Mouse (Mus musculus) embryonic facial prominence, embryonic 14.5 days (tissue): ENCODE data around the gene Arl8a. TPM values are rescaled to one million over a fixed set of nuclear protein-coding genes. Genes with fewer than 3 reads are reported as not detected.

ENCODE experiments used
- ATAC-seq: fragments of 200-750 bp; cut with Nextera tagmentation; 2 replicates; pipeline ENCODE4 v1.8.0; 2017; ENCODE audit warnings: low read depth, moderate number of reproducible peaks, moderate TSS enrichment
- DNase-seq: peaks from one replicate; pipeline ENCODE4 v3.0.0-alpha.2; 2015; ENCODE audit warnings: low spot score
- H3K27ac ChIP-seq: fragments of 300-500 bp; sonication (generic); replicated peaks from 2 replicates; pipeline ENCODE4 v1.5.1; 2014; ENCODE audit warnings: low read depth, mild to moderate bottlenecking, low read length, moderate library complexity
- H3K27me3 ChIP-seq: fragments of 300-500 bp; sonication (generic); replicated peaks from 2 replicates; pipeline ENCODE4 v1.6.1; 2014; ENCODE audit warnings: low read length; ENCODE audit not compliant: control insufficient read depth, insufficient read depth
- H3K36me3 ChIP-seq: fragments of 300-500 bp; sonication (generic); 2 replicates; pipeline ENCODE4 v1.6.1; 2014; ENCODE audit warnings: low read length, mixed read lengths; ENCODE audit not compliant: control insufficient read depth, insufficient read depth
- H3K4me1 ChIP-seq: fragments of 300-500 bp; sonication (generic); 2 replicates; pipeline ENCODE4 v1.6.1; 2014; ENCODE audit warnings: antibody characterized with exemption, low read length; ENCODE audit not compliant: control insufficient read depth, insufficient read depth
- H3K4me2 ChIP-seq: fragments of 300-500 bp; sonication (generic); 2 replicates; pipeline ENCODE4 v1.6.1; 2014; ENCODE audit warnings: low read depth, mild to moderate bottlenecking, low read length, moderate library complexity, mixed read lengths
- H3K4me3 ChIP-seq: fragments of 300-500 bp; sonication (generic); 2 replicates; pipeline ENCODE4 v1.5.1; 2014; ENCODE audit warnings: low read depth, mild to moderate bottlenecking, low read length
- H3K9ac ChIP-seq: fragments of 300-500 bp; sonication (generic); 2 replicates; pipeline ENCODE4 v1.6.1; 2014; ENCODE audit warnings: low read depth, mild to moderate bottlenecking, low read length, moderate library complexity, mixed read lengths
- H3K9me3 ChIP-seq: fragments of 300-500 bp; sonication (generic); 2 replicates; pipeline ENCODE4 v1.6.1; 2016; ENCODE audit warnings: low read length; ENCODE audit not compliant: control insufficient read depth
- WGBS: fragments of 180-500 bp; shearing (Covaris S2); extraction: QIAGEN DNeasy Blood & Tissue Kit; methylation state at CpG from one replicate; pipeline ENCODE4 v1.1.7; 2014; 5-methylcytosine and 5-hydroxymethylcytosine counted together
- polyA plus RNA-seq: library from polyadenylated mRNA; unstranded; fragments of >200 nt; fragmentation: Nextera tagmentation; extraction: Ambion mirVana; gene quantifications from 2 replicates; pipeline ENCODE4 v1.2.1, GENCODE M21; 2014

The Arl8a gene
- polyA plus RNA-seq, 1 experiment from 2014 or later, result 74.7 TPM

GRCm38 (mm10) chr1:135154411-135154959, 7.9 kb downstream of the Arl8a start:
- ATAC-seq (peak; percentile 83), DNase-seq (peak; percentile 95)
- H3K4me3 ChIP-seq, result peak overlapping the region; percentile 28
- WGBS, result 2% methylated on average over 14 of the region's 14 CpGs
- H3K36me3 ChIP-seq, result peaks cover 25% of the 10 kb centered on the region
- no peaks in the 10 kb centered on the region for H3K27me3 ChIP-seq
- peak overlapping the region; percentile 86 for H3K27ac ChIP-seq
- peaks cover 17% of the 10 kb centered on the region for H3K4me1 ChIP-seq
- peak overlapping the region; percentile 56 for H3K4me2 ChIP-seq
- peak overlapping the region; percentile 60 for H3K9ac ChIP-seq
- no peaks in the 10 kb centered on the region for H3K9me3 ChIP-seq

- H3K9me3 ChIP-seq, result no peaks in the 10 kb centered on the region
- H3K36me3 ChIP-seq, result peaks cover 25% of the 10 kb centered on the region
- H3K9ac ChIP-seq, result no peak overlapping the region
- DNase-seq (no peak), ATAC-seq (no peak)
- H3K27me3 ChIP-seq, result no peaks in the 10 kb centered on the region
- no peak overlapping the region for H3K4me2 ChIP-seq
- H3K4me3 ChIP-seq, result no peak overlapping the region
- peaks cover 17% of the 10 kb centered on the region for H3K4me1 ChIP-seq
- H3K27ac ChIP-seq, result no peak overlapping the region
- WGBS, result 75% methylated on average over 6 of the region's 6 CpGs
These were observed 9.7 kb downstream of the Arl8a start for GRCm38 (mm10) chr1:135156300-135156699.

- peaks cover 22% of the 10 kb centered on the region for H3K36me3 ChIP-seq
- no peak overlapping the region for H3K9ac ChIP-seq
- peaks cover 16% of the 10 kb centered on the region for H3K4me1 ChIP-seq
- H3K27me3 ChIP-seq, result no peaks in the 10 kb centered on the region
- H3K9me3 ChIP-seq, result no peaks in the 10 kb centered on the region
- H3K4me3 ChIP-seq, result no peak overlapping the region
- ATAC-seq, result peak; percentile 10; the same call in 1 of the 2 replicates
- H3K27ac ChIP-seq, result no peak overlapping the region; the same call in 1 of the 2 replicates
- peak; percentile 40 for DNase-seq
- H3K4me2 ChIP-seq, result no peak overlapping the region
- 30% methylated on average over 4 of the region's 5 CpGs for WGBS
These were observed 12.0 kb downstream of the Arl8a start for GRCm38 (mm10) chr1:135158633-135159032.

GRCm38 (mm10) chr1:135159074-135159473, 12.4 kb downstream of the Arl8a start:
- 52% methylated on average over 7 of the region's 7 CpGs for WGBS
- Histone ChIP-seq H3K27ac (no peak overlapping the region; the same call in 1 of the 2 replicates), H3K4me1 (peaks cover 12% of the 10 kb centered on the region), H3K36me3 (peaks cover 22% of the 10 kb centered on the region), H3K4me3 (no peak overlapping the region), H3K9ac (no peak overlapping the region), H3K4me2 (no peak overlapping the region), H3K9me3 (no peaks in the 10 kb centered on the region), H3K27me3 (no peaks in the 10 kb centered on the region)
- no peak for DNase-seq
- ATAC-seq, result no peak; the same call in 1 of the 2 replicates

- 73% methylated on average over 11 of the region's 11 CpGs for WGBS
- Histone ChIP-seq H3K9me3 (no peaks in the 10 kb centered on the region), H3K27me3 (no peaks in the 10 kb centered on the region), H3K4me1 (peaks cover 10% of the 10 kb centered on the region; the same call in 1 of the 2 replicates), H3K27ac (no peak overlapping the region), H3K9ac (no peak overlapping the region), H3K4me3 (no peak overlapping the region), H3K4me2 (no peak overlapping the region), H3K36me3 (peaks cover 22% of the 10 kb centered on the region)
- ATAC-seq (no peak), DNase-seq (no peak)
These were observed 13.0 kb downstream of the Arl8a start for GRCm38 (mm10) chr1:135159556-135160123.

- no peak overlapping the region for H3K27ac ChIP-seq
- H3K9me3 ChIP-seq, result no peaks in the 10 kb centered on the region
- WGBS, result 83% methylated on average over 11 of the region's 13 CpGs
- H3K4me1 ChIP-seq, result 0 out of 2 replicates have a peak, but pooled peaks cover 8% of the 10 kb centered on the region
- no peak overlapping the region for H3K4me2 ChIP-seq
- no peak overlapping the region for H3K9ac ChIP-seq
- H3K36me3 ChIP-seq, result peaks cover 16% of the 10 kb centered on the region
- DNase-seq (no peak), ATAC-seq (no peak)
- H3K4me3 ChIP-seq, result no peak overlapping the region
- no peaks in the 10 kb centered on the region for H3K27me3 ChIP-seq
These were observed 13.9 kb downstream of the Arl8a start for GRCm38 (mm10) chr1:135160411-135161050.

GRCm38 (mm10) chr1:135162720-135163119, 16.1 kb downstream of the Arl8a start:
- Histone ChIP-seq H3K36me3 (no peaks in the 10 kb centered on the region), H3K9me3 (no peaks in the 10 kb centered on the region), H3K27me3 (no peaks in the 10 kb centered on the region), H3K4me2 (no peak overlapping the region), H3K4me1 (0 out of 2 replicates have a peak, but pooled peaks cover 8% of the 10 kb centered on the region), H3K9ac (no peak overlapping the region), H3K27ac (no peak overlapping the region; the same call in 1 of the 2 replicates), H3K4me3 (no peak overlapping the region)
- 30% methylated on average over 6 of the region's 6 CpGs for WGBS
- ATAC-seq (no peak), DNase-seq (no peak)

GRCm38 (mm10) chr1:135167435-135167834, 20.8 kb downstream of the Arl8a start, which contains the start of gene Gpr37l1:
Gpr37l1 (minus strand) TSS chr1:135167681.
- Histone ChIP-seq H3K4me2 (no peak within 1 kb of the TSS), H3K9ac (no peak within 1 kb of the TSS), H3K27ac (no peak within 1 kb of the TSS), H3K4me3 (no peak within 1 kb of the TSS), H3K36me3 (no peaks in the 10 kb centered on the region), H3K9me3 (no peaks in the 10 kb centered on the region), H3K4me1 (no peaks in the 10 kb centered on the region), H3K27me3 (no peaks in the 10 kb centered on the region)
- DNase-seq, result no peak
- WGBS, result 63% methylated on average over 9 of the region's 11 CpGs
- ATAC-seq, result peak; percentile 24; the same call in 1 of the 2 replicates
